Mouse (Mus musculus): ENCODE results near the gene Inpp5e. TPM values are rescaled to one million over a fixed set of nuclear protein-coding genes. Genes with fewer than 3 reads are reported as not detected.

Inpp5e gene
- polyA plus RNA-seq, 1 experiment from 2014 or later: 23.9 TPM

DNA sequence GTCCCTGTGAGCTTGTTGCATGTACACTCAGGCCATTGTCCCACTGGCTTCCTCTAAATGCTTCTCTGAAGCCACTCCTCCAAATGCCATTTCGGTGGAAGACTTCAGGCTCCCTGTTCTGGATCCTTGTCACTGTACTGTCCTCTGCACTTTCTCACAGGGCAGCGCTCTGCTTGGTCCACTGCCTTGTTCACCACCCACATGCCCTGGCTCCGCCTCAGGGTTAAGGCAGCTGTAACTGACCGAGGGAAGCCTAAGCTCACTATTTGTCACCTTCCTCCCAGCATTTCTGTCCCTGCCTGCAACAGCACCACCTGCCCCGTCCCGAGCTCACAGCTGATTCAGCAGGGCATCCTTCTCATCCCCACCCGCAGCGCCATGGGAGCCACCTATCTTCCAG lies 5.7 kb downstream of the Inpp5e start:
- Histone ChIP-seq H3K4me3 (ENCODE audit: low read depth, low read length) (no peak overlapping the region), H3K27ac (ENCODE audit: low read depth, low read length) (no peak overlapping the region), H3K4me1 (replicated peaks; ENCODE audit: control insufficient read depth, insufficient read depth, low read length) (peaks cover 15% of the 10 kb centered on the region), H3K9me3 (ENCODE audit: control insufficient read depth, low read length) (no peaks in the 10 kb centered on the region), H3K36me3 (ENCODE audit: control insufficient read depth, insufficient read depth, low read length) (peaks cover 17% of the 10 kb centered on the region; the same call in 1 of the 2 replicates), H3K9ac (ENCODE audit: low read depth, low read length) (no peak overlapping the region), H3K27me3 (ENCODE audit: control insufficient read depth, insufficient read depth, low read length) (no peaks in the 10 kb centered on the region), H3K4me2 (replicated peaks; ENCODE audit: low read depth, low read length) (no peak overlapping the region)
- no peak for DNase-seq (ENCODE audit: low spot score)
- WGBS: 88% methylated on average over 8 of the region's 8 CpGs
- ATAC-seq (ENCODE audit: low FRiP score): no peak

DNA sequence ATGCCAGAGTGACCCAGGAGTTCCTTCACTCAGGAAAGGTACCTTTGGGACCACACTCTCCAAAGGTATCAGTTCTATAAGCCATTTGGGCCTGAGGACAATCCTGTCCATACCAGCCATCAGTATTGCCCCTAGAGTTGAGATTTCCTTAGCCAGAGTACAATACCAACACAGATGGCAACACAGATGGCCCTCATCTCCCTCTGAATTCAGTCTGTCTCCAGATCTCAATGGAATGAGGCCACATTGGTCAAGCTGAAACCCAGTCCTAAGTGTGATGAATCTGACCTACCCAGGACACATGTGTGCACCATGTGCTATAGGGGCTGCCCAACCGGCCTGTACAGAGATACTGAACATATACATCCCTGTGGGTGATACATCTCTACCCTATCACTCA lies 6.7 kb downstream of the Inpp5e start:
- no peak overlapping the region for H3K4me2 ChIP-seq (replicated peaks; ENCODE audit: low read depth, low read length)
- WGBS: 88% methylated on average over 1 of the region's 1 CpGs
- H3K4me1 ChIP-seq (replicated peaks; ENCODE audit: control insufficient read depth, insufficient read depth, low read length): peaks cover 5% of the 10 kb centered on the region; the same call in 1 of the 2 replicates
- no peak overlapping the region for H3K27ac ChIP-seq (ENCODE audit: low read depth, low read length)
- DNase-seq (ENCODE audit: low spot score) (no peak), ATAC-seq (ENCODE audit: low FRiP score) (no peak)
- no peak overlapping the region for H3K9ac ChIP-seq (ENCODE audit: low read depth, low read length)
- H3K9me3 ChIP-seq (ENCODE audit: control insufficient read depth, low read length): no peaks in the 10 kb centered on the region
- H3K36me3 ChIP-seq (ENCODE audit: control insufficient read depth, insufficient read depth, low read length): peaks cover 24% of the 10 kb centered on the region; the same call in 1 of the 2 replicates
- no peak overlapping the region for H3K4me3 ChIP-seq (ENCODE audit: low read depth, low read length)
- H3K27me3 ChIP-seq (ENCODE audit: control insufficient read depth, insufficient read depth, low read length): no peaks in the 10 kb centered on the region

- Histone ChIP-seq H3K4me3 (ENCODE audit: low read depth, low read length) (no peak overlapping the region), H3K9me3 (ENCODE audit: control insufficient read depth, low read length) (no peaks in the 10 kb centered on the region), H3K4me1 (replicated peaks; ENCODE audit: control insufficient read depth, insufficient read depth, low read length) (0 out of 2 replicates have a peak, but pooled peaks cover 2% of the 10 kb centered on the region), H3K36me3 (ENCODE audit: control insufficient read depth, insufficient read depth, low read length) (peaks cover 28% of the 10 kb centered on the region), H3K9ac (ENCODE audit: low read depth, low read length) (no peak overlapping the region), H3K27ac (ENCODE audit: low read depth, low read length) (no peak overlapping the region), H3K4me2 (replicated peaks; ENCODE audit: low read depth, low read length) (no peak overlapping the region), H3K27me3 (ENCODE audit: control insufficient read depth, insufficient read depth, low read length) (no peaks in the 10 kb centered on the region)
- ATAC-seq (ENCODE audit: low FRiP score): no peak
- 86% methylated on average over 4 of the region's 4 CpGs for WGBS
- DNase-seq (ENCODE audit: low spot score): no peak
Measured at GRCm38 (mm10) chr2:26401023-26401422, 8.0 kb downstream of the Inpp5e start.

DNA sequence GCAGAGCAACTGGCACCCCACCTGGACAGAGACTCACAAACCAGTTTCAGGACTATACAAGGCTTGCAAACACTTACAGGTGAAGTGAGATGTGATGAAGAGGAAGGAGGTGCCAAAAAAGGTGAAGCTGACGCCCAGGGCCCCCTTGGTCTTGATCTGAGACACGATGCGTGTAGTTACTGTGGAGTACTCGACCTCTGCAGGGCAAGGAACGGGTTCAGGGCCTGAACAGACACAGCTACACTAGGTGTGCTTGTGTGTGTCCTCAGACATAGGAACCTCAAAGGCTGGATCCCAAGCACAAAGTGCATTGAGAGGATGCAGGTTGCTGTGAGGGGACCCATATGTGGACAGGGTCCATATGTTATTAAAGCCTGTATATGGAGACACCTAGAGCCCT lies 8.7 kb downstream of the Inpp5e start:
- no peaks in the 10 kb centered on the region for H3K4me1 ChIP-seq (replicated peaks; ENCODE audit: control insufficient read depth, insufficient read depth, low read length)
- no peak overlapping the region for H3K4me2 ChIP-seq (replicated peaks; ENCODE audit: low read depth, low read length)
- peaks cover 35% of the 10 kb centered on the region for H3K36me3 ChIP-seq (ENCODE audit: control insufficient read depth, insufficient read depth, low read length)
- no peak overlapping the region for H3K9ac ChIP-seq (ENCODE audit: low read depth, low read length)
- H3K27ac ChIP-seq (ENCODE audit: low read depth, low read length): no peak overlapping the region
- no peak overlapping the region for H3K4me3 ChIP-seq (ENCODE audit: low read depth, low read length)
- ATAC-seq (ENCODE audit: low FRiP score) (no peak), DNase-seq (ENCODE audit: low spot score) (no peak)
- 88% methylated on average over 5 of the region's 5 CpGs for WGBS
- H3K27me3 ChIP-seq (ENCODE audit: control insufficient read depth, insufficient read depth, low read length): no peaks in the 10 kb centered on the region
- H3K9me3 ChIP-seq (ENCODE audit: control insufficient read depth, low read length): no peaks in the 10 kb centered on the region

DNA sequence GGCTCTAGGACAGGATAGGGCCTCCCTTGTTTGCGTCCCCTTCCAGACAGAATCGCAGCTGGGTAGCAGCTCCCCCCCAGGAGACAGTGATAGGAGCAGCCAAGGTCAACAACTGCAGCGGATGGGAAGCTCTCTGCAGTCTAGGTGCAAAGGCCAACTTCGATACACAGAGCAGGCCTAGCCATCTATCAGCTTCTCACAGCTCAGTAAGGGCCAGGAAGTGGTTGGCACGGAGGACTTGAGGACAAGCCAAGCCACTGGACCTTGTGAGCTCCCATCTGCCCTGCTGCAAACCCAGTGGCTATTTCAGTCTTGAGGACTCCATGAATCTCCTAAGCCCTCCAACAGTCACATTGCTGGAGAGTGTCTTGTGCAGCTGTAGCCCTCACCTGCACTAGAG lies 9.4 kb downstream of the Inpp5e start:
- H3K9me3 ChIP-seq (ENCODE audit: control insufficient read depth, low read length): no peaks in the 10 kb centered on the region
- DNase-seq (ENCODE audit: low spot score) (no peak), ATAC-seq (ENCODE audit: low FRiP score) (no peak)
- H3K4me3 ChIP-seq (ENCODE audit: low read depth, low read length): no peak overlapping the region
- no peaks in the 10 kb centered on the region for H3K4me1 ChIP-seq (replicated peaks; ENCODE audit: control insufficient read depth, insufficient read depth, low read length)
- no peak overlapping the region for H3K9ac ChIP-seq (ENCODE audit: low read depth, low read length)
- WGBS: 86% methylated on average over 5 of the region's 5 CpGs
- H3K27me3 ChIP-seq (ENCODE audit: control insufficient read depth, insufficient read depth, low read length): no peaks in the 10 kb centered on the region
- no peak overlapping the region for H3K4me2 ChIP-seq (replicated peaks; ENCODE audit: low read depth, low read length)
- H3K36me3 ChIP-seq (ENCODE audit: control insufficient read depth, insufficient read depth, low read length): peaks cover 40% of the 10 kb centered on the region
- no peak overlapping the region for H3K27ac ChIP-seq (ENCODE audit: low read depth, low read length)

GRCm38 (mm10) chr2:26398978-26399377 lies 10.0 kb downstream of the Inpp5e start:
- no peak overlapping the region for H3K27ac ChIP-seq (ENCODE audit: low read depth, low read length)
- no peak overlapping the region for H3K9ac ChIP-seq (ENCODE audit: low read depth, low read length)
- DNase-seq (ENCODE audit: low spot score) (no peak), ATAC-seq (ENCODE audit: low FRiP score) (no peak)
- H3K4me2 ChIP-seq (replicated peaks; ENCODE audit: low read depth, low read length): no peak overlapping the region
- no peak overlapping the region for H3K4me3 ChIP-seq (ENCODE audit: low read depth, low read length)
- no peaks in the 10 kb centered on the region for H3K4me1 ChIP-seq (replicated peaks; ENCODE audit: control insufficient read depth, insufficient read depth, low read length)
- 86% methylated on average over 8 of the region's 8 CpGs for WGBS
- peaks cover 43% of the 10 kb centered on the region for H3K36me3 ChIP-seq (ENCODE audit: control insufficient read depth, insufficient read depth, low read length)
- no peaks in the 10 kb centered on the region for H3K9me3 ChIP-seq (ENCODE audit: control insufficient read depth, low read length)
- no peaks in the 10 kb centered on the region for H3K27me3 ChIP-seq (ENCODE audit: control insufficient read depth, insufficient read depth, low read length)

GRCm38 (mm10) chr2:26391617-26392016 lies 17.4 kb downstream of the Inpp5e start:
- Histone ChIP-seq H3K9ac (ENCODE audit: low read depth, low read length) (no peak overlapping the region), H3K9me3 (ENCODE audit: control insufficient read depth, low read length) (no peaks in the 10 kb centered on the region), H3K4me3 (ENCODE audit: low read depth, low read length) (peak overlapping the region; percentile 4; the same call in 1 of the 2 replicates), H3K36me3 (ENCODE audit: control insufficient read depth, insufficient read depth, low read length) (peaks cover 36% of the 10 kb centered on the region), H3K4me2 (replicated peaks; ENCODE audit: low read depth, low read length) (no peak overlapping the region), H3K4me1 (replicated peaks; ENCODE audit: control insufficient read depth, insufficient read depth, low read length) (peaks cover 4% of the 10 kb centered on the region; the same call in 1 of the 2 replicates), H3K27me3 (ENCODE audit: control insufficient read depth, insufficient read depth, low read length) (no peaks in the 10 kb centered on the region), H3K27ac (ENCODE audit: low read depth, low read length) (no peak overlapping the region)
- ATAC-seq (ENCODE audit: low FRiP score): no peak
- WGBS: 95% methylated on average over 6 of the region's 6 CpGs
- no peak for DNase-seq (ENCODE audit: low spot score)

GRCm38 (mm10) chr2:26390954-26391353 lies 18.0 kb downstream of the Inpp5e start:
- Histone ChIP-seq H3K27me3 (ENCODE audit: control insufficient read depth, insufficient read depth, low read length) (no peaks in the 10 kb centered on the region), H3K9me3 (ENCODE audit: control insufficient read depth, low read length) (no peaks in the 10 kb centered on the region), H3K9ac (ENCODE audit: low read depth, low read length) (no peak overlapping the region), H3K4me2 (replicated peaks; ENCODE audit: low read depth, low read length) (no peak overlapping the region), H3K4me3 (ENCODE audit: low read depth, low read length) (no peak overlapping the region; the same call in 1 of the 2 replicates), H3K27ac (ENCODE audit: low read depth, low read length) (no peak overlapping the region), H3K36me3 (ENCODE audit: control insufficient read depth, insufficient read depth, low read length) (peaks cover 35% of the 10 kb centered on the region), H3K4me1 (replicated peaks; ENCODE audit: control insufficient read depth, insufficient read depth, low read length) (peaks cover 4% of the 10 kb centered on the region; the same call in 1 of the 2 replicates)
- WGBS: 88% methylated on average over 3 of the region's 3 CpGs
- DNase-seq (ENCODE audit: low spot score): no peak
- ATAC-seq (ENCODE audit: low FRiP score): no peak

GRCm38 (mm10) chr2:26389154-26389690 lies 19.8 kb downstream of the Inpp5e start, which contains the start of the genes Entr1 and Pmpca:
Entr1 (minus strand) TSS chr2:26389316.
Pmpca (plus strand) TSS chr2:26389339.
- Histone ChIP-seq H3K27ac (ENCODE audit: low read depth, low read length) (peak within 1 kb of the TSS; percentile 65; the same call in 1 of the 2 replicates), H3K9ac (ENCODE audit: low read depth, low read length) (peak within 1 kb of the TSS; percentile 88), H3K9me3 (ENCODE audit: control insufficient read depth, low read length) (no peaks in the 10 kb centered on the region), H3K36me3 (ENCODE audit: control insufficient read depth, insufficient read depth, low read length) (peaks cover 32% of the 10 kb centered on the region), H3K4me1 (replicated peaks; ENCODE audit: control insufficient read depth, insufficient read depth, low read length) (peaks cover 4% of the 10 kb centered on the region; the same call in 1 of the 2 replicates), H3K4me2 (replicated peaks; ENCODE audit: low read depth, low read length) (peak within 1 kb of the TSS; percentile 94), H3K4me3 (ENCODE audit: low read depth, low read length) (peak within 1 kb of the TSS; percentile 99), H3K27me3 (ENCODE audit: control insufficient read depth, insufficient read depth, low read length) (no peaks in the 10 kb centered on the region)
- DNase-seq (ENCODE audit: low spot score) (peak; percentile 93), ATAC-seq (ENCODE audit: low FRiP score) (peak; percentile 91)
- 0% methylated on average over 46 of the region's 60 CpGs for WGBS
